Mouse (Mus musculus) liver, postnatal 0 days (tissue): ENCODE data around the gene Olfr1254.

Experiments
- CTCF ChIP-seq: sonication (generic); IDR thresholded peaks from 2 replicates; pipeline ENCODE4 v1.5.1; 2016; ENCODE audit warnings: antibody characterized with exemption, low read depth
- EP300 ChIP-seq: IDR thresholded peaks from 2 replicates; pipeline ENCODE4 v1.6.1; 2016; ENCODE audit warnings: antibody characterized with exemption, low read depth, mild to moderate bottlenecking

DNA sequence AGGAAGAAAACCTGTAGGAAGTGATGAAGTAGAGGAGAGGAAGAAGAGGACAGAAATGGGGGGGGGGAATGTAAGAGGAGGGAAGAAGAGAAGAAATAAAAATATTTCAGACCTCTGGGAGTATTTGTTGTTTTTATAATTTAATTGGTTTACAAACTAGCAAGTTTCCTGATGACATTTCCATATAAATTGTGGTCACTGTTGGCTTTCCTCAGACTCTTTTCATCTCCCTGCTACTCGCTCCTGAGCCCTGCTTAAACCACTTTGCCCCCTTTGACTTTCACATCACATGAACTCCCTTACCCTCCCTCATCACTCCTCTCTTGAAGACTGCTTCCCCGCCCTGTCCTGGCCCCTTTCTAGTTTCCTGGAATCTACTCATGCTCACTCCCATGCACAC, 48.0 kb upstream of the Olfr1254 start, which contains the start of gene Olfr1256:
- no peak for TF ChIP-seq CTCF
- no peak for TF ChIP-seq EP300
